ENCODE assay signal across 8 mouse cellular contexts in the genomic region with DNA sequence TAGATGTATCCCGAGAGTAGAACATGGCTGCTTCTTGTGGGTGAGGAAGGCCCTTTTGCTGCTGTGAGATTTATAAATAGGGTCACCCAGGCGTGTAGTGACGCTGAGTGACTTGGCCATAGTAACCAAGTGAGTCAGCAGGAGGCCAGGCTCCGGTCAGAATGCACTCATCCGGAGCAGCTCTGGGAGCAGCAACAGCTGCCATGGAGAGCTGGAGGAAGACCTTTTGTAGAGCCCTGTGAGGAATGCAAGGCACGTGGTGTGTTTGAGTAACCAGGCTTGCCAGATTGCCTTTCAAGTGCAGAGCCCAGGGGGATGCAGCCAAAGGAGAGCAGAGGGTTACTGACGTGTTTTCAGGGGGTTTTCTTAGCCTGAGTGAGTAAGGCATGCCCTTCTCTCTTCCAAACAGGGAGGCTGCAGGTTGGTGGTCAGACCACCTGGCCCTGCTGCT.
DNase-seq lines count a peak whose midpoint lies in the region; ATAC-seq and TF ChIP-seq lines count a peak whose summit lies in the region.

No protein-coding gene starts in this region.

- peak; percentile 88 for TF ChIP-seq EP300 in ES-Bruce4 (IDR thresholded peaks at IDR 0.05; ENCODE audit: insufficient read depth, low read depth, low read length)

- H3K4me1 ChIP-seq in ES-Bruce4 (ENCODE audit: control insufficient read depth, insufficient read depth, low read length): peaks cover 3% of the 10 kb centered on the region
- H3K4me1 ChIP-seq in hindbrain, embryonic 10.5 days (replicated peaks): peaks cover 47% of the 10 kb centered on the region
- H3K4me1 ChIP-seq in lung, adult 2 months (ENCODE audit: control insufficient read depth, insufficient read depth, low read length): no peaks in the 10 kb centered on the region

- under 1% methylated on average over 7 of the region's 7 CpGs for WGBS in hindbrain, embryonic 10.5 days
- WGBS in lung, adult 2 months: 9% methylated on average over 7 of the region's 7 CpGs

- H3K27ac ChIP-seq in ES-Bruce4 (ENCODE audit: insufficient read depth, low read length): peak overlapping the region; percentile 87
- H3K27ac ChIP-seq in hindbrain, embryonic 10.5 days: peak overlapping the region; percentile 85

- peak; percentile 78 to 86 for DNase-seq in cerebellum, postnatal 10 days
- DNase-seq in frontal cortex, postnatal 10 days (ENCODE audit: low spot score in 2 of 2): peak; percentile 52 to 75
- DNase-seq in hindbrain, embryonic 10.5 days (ENCODE audit: low spot score): peak; percentile 91
- DNase-seq in layer of hippocampus, adult 9-11 months: peak; percentile 66
- DNase-seq in lung, adult 2 months: peak; percentile 55
- DNase-seq in retina, adult 2 months (ENCODE audit: low read depth, low spot score): peak; percentile 13

- no peaks in the 10 kb centered on the region for H3K36me3 ChIP-seq in ES-Bruce4 (ENCODE audit: control insufficient read depth, insufficient read depth, low read length, poor library complexity, severe bottlenecking)
- H3K36me3 ChIP-seq in hindbrain, embryonic 10.5 days: no peaks in the 10 kb centered on the region

- no peak overlapping the region for H3K4me3 ChIP-seq in ES-Bruce4 (ENCODE audit: low read depth, low read length)
- H3K4me3 ChIP-seq in hindbrain, embryonic 10.5 days: no peak overlapping the region
- no peak overlapping the region for H3K4me3 ChIP-seq in lung, adult 2 months (replicated peaks; ENCODE audit: extremely low read depth, low read depth, low read length)

- no peak for ATAC-seq in megakaryocyte progenitor cell, adult 5-6 weeks (replicated peaks; ENCODE audit: poor library complexity)

- H3K9me3 ChIP-seq in ES-Bruce4 (replicated peaks; ENCODE audit: control insufficient read depth, insufficient read depth, low read length, poor library complexity, severe bottlenecking): no peaks in the 10 kb centered on the region
- H3K9me3 ChIP-seq in hindbrain, embryonic 10.5 days: no peaks in the 10 kb centered on the region

- no peak for TF ChIP-seq CTCF in ES-Bruce4 (IDR thresholded peaks at IDR 0.05; ENCODE audit: low read depth, low read length)
- no peak for TF ChIP-seq CTCF in lung, adult 2 months (IDR thresholded peaks at IDR 0.05; ENCODE audit: insufficient read depth, low read length)

- TF ChIP-seq POLR2A in ES-Bruce4 (IDR thresholded peaks at IDR 0.05; ENCODE audit: insufficient read depth, low read length): no peak
- TF ChIP-seq POLR2A in lung, adult 2 months (IDR thresholded peaks at IDR 0.05; ENCODE audit: borderline replicate concordance, extremely low read depth, low read depth, low read length): no peak

- H3K27me3 ChIP-seq in ES-Bruce4 (ENCODE audit: control insufficient read depth, insufficient read depth, low read length, poor library complexity, severe bottlenecking): no peaks in the 10 kb centered on the region
- H3K27me3 ChIP-seq in hindbrain, embryonic 10.5 days (ENCODE audit: insufficient read depth, poor library complexity, severe bottlenecking): no peaks in the 10 kb centered on the region

- H3K9ac ChIP-seq in ES-Bruce4 (ENCODE audit: low read depth, poor library complexity, severe bottlenecking): no peak overlapping the region

Comparison
In these comparisons a context has a peak if more than half of its experiments do, and no peak if none do; other contexts are left out.
1. DNase-seq: peak in every context shown above with its lines; median percentile 91 in hindbrain, embryonic 10.5 days; 82 in cerebellum, postnatal 10 days; 66 in layer of hippocampus, adult 9-11 months; 64 in frontal cortex, postnatal 10 days; 55 in lung, adult 2 months; 13 in retina, adult 2 months.